Mouse (Mus musculus): Measurements from ENCODE around the gene Rgs19.

Rgs19 gene

GRCm38 (mm10) chr2:181693339-181694280, at the start of gene Rgs19:
TSS of gene Rgs19 (minus strand) at chr2:181693977.
- no peak for DNase-seq (ENCODE audit: low read depth, low spot score)

DNA sequence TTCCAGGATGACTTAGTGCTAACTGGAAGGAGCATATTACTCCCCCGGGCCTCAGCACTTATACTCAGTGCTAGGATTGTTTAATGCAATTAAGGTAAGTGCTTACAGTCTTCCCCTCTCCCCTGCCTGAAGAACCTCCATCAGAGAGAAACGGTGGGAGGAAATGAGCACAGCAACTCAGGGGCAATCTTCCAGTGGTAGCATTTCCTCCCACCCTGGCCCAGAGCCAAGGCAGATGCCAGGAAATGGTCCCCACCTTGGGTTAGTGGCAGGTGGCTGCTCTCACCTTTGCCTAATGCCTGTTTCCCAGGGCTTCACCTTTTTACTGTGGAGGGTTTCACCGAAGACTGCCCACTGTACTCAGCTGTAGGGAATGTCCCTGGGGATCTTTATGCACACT, 36.3 kb upstream of the Rgs19 start:
- no peak for DNase-seq (ENCODE audit: low read depth, low spot score)

DNA sequence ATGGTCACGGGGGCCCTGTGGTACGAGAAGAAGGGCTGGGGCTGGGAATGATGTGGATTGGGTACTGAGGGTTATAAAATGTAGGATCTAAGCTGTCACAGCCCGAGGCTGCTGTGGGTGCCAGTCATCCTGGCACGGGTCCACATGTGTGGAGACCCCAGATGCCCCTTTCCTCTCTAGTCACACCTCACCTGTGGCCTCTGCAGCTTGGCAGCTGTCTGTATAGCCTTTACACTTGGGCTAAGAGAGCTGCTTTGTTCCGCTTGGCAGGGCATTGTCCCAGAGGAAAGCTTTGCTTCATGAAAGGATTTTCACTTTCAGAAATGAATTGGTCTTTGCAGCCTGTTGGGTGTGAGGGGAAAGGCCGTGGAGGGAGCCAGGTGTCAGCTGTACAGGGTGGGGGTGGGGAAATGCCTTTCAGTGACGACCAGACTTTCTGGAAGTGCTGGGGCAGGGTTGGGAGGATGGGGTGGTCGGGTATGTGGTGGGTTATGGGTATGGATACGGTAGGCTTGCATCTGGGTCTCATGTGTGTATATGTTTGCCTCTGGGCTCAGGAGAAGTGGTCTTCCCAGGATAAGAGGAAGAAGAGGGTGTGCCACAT, 34.0 kb upstream of the Rgs19 start:
- no peak for DNase-seq (ENCODE audit: low read depth, low spot score)

DNA sequence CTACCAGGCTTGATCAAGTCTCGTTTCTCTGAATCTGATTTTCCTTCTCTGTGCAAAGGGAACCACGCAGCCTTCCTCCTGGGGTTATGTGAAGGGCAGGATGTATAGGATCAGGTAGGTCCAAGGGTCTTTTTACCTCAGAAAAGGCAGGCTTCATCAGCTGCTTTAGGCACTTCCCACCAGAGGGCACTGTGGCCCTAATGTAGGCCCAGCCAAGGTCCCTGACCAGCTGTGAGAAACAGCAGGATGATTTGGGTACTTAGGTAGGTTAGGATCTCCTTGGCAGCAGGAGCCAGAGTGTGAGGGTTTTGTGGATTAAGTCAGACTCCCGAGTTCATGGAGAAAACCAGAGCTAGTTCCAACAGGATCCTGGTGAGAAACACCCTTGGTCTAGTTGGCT, 28.4 kb upstream of the Rgs19 start:
- DNase-seq (ENCODE audit: low read depth, low spot score) = peak; percentile 34

DNA sequence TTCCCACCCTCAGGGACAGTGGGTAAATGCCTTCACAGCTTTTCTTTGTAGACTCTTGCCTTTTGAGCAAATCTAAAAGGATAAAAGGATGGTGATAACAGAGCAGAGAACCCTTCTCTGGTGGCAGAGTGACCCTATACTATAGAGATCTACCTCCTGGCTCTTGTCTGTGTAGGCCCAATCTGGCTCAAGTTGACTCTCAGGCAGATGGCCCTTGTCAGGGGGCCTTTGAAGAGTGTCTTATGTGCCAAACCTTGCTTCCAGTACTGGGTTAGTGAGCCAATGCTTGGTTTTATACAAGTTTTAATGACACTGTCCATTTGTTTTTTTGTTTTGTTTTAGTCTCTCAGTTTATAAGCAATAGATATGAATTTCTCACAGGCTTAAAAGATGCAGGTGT, 27.4 kb upstream of the Rgs19 start:
- DNase-seq (ENCODE audit: low read depth, low spot score) = no peak

- no peak for DNase-seq (ENCODE audit: low read depth, low spot score)
Measured at GRCm38 (mm10) chr2:181720061-181720460, 26.3 kb upstream of the Rgs19 start.

- DNase-seq (ENCODE audit: low read depth, low spot score) = no peak
Measured at GRCm38 (mm10) chr2:181716991-181717390, 23.2 kb upstream of the Rgs19 start.

DNA sequence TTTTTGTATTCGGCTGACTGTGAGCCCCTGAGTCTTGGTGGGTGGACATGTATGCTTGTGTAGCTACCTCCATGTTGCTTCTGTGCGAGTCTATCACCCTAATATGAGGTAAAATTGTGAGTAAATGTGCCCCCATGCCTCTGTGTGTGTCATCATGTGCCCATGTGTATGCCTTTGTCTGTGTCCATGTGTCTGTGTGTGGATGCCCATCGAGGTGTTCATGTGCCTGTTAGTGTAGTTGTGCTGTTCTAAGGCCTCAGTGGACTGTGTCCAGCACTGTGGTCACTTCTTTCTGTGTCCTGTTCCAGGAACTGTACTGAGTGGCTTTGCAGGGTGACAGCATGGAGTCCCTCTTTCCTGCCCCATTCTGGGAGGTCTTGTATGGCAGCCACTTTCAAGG, 21.6 kb upstream of the Rgs19 start:
- DNase-seq (ENCODE audit: low read depth, low spot score) = no peak

DNA sequence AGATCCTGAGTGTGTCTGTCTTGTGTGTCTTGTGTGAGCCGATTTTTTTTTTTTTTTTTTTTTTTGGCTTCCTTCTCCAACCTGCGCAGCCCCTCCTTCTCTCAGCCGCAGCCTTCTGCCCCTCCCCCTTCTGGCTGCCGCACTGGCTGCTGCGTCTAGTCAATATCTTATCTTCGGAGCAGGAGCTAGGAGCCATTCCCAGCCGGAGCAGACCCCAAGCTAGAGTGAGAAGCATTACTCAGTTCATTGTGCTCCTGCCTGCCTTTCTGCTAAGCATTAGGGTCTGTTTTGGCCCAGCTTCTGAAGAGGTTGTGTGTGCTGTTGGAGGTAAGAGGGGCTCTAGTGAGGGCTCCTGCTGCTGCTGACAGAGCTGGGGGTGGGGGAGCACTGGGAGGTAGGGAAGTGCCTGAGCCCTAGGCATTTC, 21.1 kb upstream of the Rgs19 start, which contains the start of gene Oprl1:
Oprl1 (plus strand) TSS at position 114 of the 424 bp plus-strand sequence.
- DNase-seq (ENCODE audit: low read depth, low spot score) = no peak

GRCm38 (mm10) chr2:181713749-181714148, 20.0 kb upstream of the Rgs19 start:
- no peak for DNase-seq (ENCODE audit: low read depth, low spot score)

- no peak for DNase-seq (ENCODE audit: low read depth, low spot score)
Measured at GRCm38 (mm10) chr2:181706668-181707067, 12.9 kb upstream of the Rgs19 start.

DNA sequence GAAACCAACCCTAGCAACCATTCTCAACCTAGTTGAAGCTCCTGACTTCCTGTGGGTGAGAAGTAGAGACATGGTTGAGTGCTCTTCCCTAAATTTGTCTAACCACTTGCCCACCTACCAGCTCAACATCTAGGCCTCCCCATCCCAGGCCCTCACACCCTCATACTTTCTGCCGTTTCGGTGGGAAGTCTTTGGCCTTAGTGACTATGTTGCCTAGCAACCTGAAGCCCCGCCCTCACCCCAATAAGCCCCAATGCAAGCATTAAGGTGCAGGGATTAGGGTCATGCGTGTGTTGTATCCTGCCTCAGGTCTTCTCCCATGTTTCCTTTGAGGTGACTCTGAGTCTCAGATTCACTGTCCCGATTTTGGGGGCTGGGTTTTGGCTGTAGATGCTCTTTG, 4.5 kb upstream of the Rgs19 start, which contains the start of gene Lkaaear1:
Lkaaear1 (minus strand) TSS at position 202 of the 400 bp plus-strand sequence.
- no peak for DNase-seq (ENCODE audit: low read depth, low spot score)

DNA sequence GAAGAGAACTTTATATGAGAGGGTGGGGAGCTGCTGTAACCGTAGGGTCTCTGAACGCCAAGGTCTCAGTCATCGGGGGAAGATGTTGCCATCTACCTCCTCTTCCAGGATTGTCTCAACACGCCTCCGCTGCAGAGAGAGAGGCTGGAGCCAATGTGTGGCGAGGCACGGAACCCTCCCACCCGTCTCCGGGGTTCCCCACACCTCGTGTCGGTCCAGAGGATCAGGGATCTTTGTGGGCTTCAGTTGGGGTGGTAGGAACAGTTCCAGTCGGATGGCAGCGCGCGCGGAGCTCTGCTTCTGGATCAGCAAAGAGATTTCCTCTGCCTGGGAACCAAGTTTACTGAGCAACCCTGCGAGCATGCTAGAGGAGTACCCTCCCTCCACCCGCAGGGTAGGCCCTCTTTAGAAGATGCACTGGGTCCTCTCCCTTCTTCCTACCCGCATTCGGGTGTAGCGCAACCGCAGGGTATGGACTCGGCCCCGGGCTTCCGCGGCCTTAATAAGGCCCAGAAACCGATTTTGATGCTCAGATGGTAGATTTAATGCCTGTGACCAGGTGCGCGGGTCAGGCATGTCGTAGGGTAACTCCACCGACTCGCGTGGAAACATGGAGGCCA, 3.1 kb upstream of the Rgs19 start:
- no peak for DNase-seq (ENCODE audit: low read depth, low spot score)

- DNase-seq (ENCODE audit: low read depth, low spot score) = no peak
Measured at GRCm38 (mm10) chr2:181695776-181696175, 2.0 kb upstream of the Rgs19 start.

DNA sequence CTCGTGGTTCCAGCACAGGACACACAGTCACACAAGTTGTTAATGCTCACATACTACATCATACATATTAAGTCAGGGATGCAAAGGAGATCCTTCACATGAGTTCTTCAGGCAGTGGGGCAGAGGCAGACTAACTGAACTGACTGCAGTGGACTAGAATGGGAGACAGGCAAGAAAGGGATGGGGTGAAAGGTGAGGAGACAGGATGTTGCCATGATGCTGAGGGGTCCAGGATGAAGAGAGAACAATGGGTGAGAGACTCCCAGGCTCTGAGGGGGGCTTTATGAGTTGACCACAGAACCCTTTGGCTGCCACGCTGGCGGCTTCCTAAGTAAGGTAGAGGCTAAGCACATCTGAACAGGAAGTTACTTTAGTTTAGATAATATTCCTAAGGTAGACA, 804 bp upstream of the Rgs19 start:
- DNase-seq (ENCODE audit: low read depth, low spot score) = no peak

GRCm38 (mm10) chr2:181692304-181692703, 1.5 kb downstream of the Rgs19 start:
- DNase-seq (ENCODE audit: low read depth, low spot score) = no peak

- DNase-seq (ENCODE audit: low read depth, low spot score) = no peak
Measured at GRCm38 (mm10) chr2:181691571-181691970, 2.2 kb downstream of the Rgs19 start.

- DNase-seq (ENCODE audit: low read depth, low spot score) = no peak
Measured at GRCm38 (mm10) chr2:181691083-181691482, 2.7 kb downstream of the Rgs19 start.

DNA sequence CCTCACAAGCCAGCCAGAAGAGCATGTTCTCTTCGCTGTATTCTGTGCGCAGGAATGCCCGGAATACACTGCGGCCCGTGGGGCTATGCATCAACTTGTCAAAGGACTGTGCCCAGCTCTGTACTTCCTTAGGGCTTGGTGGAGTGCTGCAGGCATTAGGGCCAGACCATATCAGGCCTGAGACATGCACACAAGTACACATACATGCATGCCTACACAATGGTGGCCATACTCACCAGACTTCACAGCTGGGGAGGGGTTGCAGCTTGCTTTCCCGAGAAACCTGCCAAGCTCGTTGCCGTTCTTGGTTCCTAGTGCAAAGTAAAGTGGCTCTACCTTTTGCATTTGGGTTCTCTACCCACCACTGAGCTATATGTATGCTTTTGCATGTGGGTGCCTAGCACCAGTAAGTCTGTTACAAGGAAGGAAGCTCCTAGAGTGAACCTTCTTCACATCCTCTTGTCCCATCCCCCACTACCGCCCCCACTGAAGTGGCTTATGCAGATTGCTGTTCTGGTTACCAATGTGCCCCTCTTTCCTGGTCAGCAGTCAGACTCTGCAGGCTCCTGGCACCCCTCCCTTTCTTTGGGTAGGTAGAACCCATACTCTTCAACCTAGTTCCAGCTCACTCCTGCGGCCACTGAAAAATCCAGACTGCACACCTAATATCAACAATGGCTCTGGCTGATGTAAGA, 4.2 kb downstream of the Rgs19 start:
- DNase-seq (ENCODE audit: low read depth, low spot score) = no peak

DNA sequence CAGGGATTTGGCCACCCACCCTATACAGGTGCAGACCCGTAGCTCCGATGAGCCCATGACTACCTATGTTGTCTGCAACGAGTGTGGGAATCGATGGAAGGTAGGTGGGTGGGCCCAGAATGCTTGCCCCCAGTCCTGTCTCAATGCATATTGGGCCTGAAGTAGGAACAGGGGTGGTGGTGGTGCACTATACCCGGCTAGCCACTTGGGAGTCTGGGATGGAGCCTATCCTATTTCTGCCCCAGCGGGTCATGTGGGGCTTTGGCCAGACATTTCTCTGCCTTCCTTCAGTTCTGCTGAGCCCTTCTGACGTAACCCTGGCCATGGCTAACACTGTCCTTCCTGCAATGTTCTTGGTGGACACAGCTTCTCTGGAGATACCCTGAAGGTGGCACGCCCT, 6.2 kb downstream of the Rgs19 start:
- DNase-seq (ENCODE audit: low read depth, low spot score) = no peak

DNA sequence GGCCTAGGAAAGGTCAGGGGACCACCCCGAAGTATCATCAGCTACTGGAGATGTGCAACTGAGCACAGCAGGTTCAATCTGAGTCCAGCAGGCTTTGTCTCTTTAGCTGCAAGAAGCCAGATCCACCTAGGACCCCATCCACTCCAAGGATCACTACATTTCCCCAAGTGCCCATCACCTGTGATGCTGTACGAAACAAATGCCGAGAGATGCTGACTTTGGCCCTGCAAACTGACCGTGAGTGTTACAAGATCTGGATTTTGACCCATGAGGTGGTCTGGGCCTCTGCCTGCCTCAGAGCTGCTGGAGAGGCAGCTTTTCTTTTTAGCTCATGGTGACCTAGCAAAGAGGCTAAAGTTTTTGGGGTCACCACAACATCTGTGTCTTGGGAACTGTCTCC, 8.1 kb downstream of the Rgs19 start:
- DNase-seq (ENCODE audit: low read depth, low spot score) = no peak

- no peak for DNase-seq (ENCODE audit: low read depth, low spot score)
Measured at GRCm38 (mm10) chr2:181684713-181685112, 9.1 kb downstream of the Rgs19 start.

Data from retina, adult 2 months (tissue).